Mouse (Mus musculus) retina, embryonic 14.5 days (tissue): Measurements from ENCODE around the gene Gm16429.
"Not testable (repeated sequence)": the region's sequence is repeated elsewhere in the genome, so short reads cannot be mapped to it uniquely, and the experiment has no call there.

Source experiments
- DNase-seq: peaks from one replicate; pipeline ENCODE4 v3.0.0-alpha.2; 2015; ENCODE audit warnings: low spot score

The Gm16429 gene

DNA sequence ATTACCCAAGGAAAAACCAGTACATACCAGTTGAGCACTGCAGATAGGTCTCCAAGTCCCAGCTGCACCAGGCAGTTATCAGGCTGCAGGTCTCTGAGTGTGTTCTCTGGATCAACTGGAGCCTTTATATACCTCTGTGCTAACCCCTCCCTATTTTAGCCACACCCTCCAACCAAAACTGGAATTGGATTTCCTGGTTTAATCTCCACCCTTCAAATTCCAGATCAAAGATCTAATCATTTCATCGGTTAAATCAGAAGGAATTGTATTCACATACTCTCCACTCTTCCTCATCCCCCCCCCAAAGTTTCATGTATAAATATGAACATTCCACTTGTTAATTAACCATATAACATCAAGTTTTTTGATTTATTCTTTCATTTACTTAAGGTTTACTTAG lies at the start of gene Gm16429:
Gene Gm16429, minus strand, starts transcription at position 101 of the 400 bp plus-strand sequence.
- not testable (repeated sequence) for DNase-seq
